Mouse (Mus musculus): ENCODE results near the gene Abcc8.

The Abcc8 gene

GRCm38 (mm10) chr7:46154498-46155488 is 25.0 kb downstream of the Abcc8 start:
- DNase-seq (ENCODE audit: low spot score in 2 of 2): no peak

DNA sequence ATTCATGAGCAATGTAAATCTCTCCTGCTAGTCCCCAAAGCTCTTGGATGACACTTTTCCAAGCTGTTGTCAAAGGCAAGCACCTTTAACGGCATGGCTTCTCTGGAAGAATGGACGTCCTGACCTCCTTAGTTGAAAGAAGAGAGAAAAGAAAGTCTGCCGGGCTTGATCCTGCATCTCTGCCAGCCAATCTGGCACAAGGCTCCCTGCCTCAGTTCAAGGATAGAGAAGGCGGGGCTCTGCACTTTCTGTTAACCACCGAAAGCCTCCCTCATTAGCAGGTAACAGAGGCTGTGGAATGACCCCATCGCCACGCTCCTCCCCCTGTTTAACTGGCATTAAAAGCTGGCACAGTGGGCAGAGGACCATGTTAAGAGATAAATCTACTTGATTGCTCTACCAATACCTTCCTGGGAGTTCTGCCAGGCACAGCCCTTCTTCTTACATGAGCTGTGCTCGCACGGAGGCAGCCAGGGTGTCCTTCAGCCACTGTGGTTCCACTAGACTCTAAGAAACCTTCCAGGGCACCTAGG is 26.9 kb downstream of the Abcc8 start:
- DNase-seq (ENCODE audit: low spot score in 2 of 2): no peak

DNA sequence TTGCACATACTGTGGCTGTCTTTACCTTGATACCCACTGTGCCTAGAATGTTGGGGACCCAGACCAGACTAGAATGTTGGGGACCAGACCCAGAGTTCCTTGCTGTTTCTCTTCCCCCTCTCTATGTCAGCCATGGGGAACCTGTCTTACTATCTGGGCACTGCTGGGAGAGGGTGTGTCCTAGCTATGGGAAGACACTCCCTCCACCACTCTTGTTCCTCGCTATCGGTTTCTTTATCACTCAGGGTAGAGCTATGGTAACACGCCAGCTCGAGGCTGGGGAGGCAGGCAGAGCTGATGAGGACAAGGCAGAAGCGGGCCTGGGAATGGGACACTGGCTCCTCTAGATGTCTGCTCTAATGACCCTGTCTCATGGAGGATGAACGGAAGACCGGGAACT is 32.4 kb downstream of the Abcc8 start:
- DNase-seq (ENCODE audit: low spot score in 2 of 2): no peak

DNA sequence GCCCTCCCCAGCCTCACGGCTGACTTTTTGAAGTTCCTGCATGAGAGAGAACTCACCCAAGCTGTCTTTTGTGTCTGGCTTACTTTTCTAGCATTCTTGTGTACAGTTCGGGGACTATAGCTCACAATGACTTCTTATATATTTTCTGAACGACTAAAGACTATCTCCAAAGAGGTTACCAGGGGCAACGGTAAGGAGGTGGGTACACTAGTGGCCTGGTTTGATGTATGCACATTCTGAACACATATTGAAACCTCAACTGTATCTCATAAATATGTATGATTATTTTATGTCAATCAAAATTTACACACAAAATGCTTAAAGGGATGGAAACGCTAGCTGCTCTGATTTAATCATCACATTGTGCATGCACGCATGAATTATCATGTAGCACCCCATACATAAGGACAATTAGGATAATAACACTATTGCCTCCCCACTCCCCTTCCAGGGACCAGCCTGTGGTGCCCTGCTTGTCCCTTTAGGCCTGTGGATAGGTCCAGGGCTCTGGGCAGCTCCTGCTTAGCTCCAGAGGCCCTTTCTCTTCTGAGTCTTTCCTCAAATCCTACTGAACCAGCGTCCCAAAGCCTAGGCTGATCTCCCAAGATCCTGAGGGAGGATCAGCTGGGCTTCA is 33.0 kb downstream of the Abcc8 start:
- no peak for DNase-seq (ENCODE audit: low spot score in 2 of 2)

GRCm38 (mm10) chr7:46144061-46144460 is 35.8 kb downstream of the Abcc8 start:
- no peak for DNase-seq (ENCODE audit: low spot score in 2 of 2)

DNA sequence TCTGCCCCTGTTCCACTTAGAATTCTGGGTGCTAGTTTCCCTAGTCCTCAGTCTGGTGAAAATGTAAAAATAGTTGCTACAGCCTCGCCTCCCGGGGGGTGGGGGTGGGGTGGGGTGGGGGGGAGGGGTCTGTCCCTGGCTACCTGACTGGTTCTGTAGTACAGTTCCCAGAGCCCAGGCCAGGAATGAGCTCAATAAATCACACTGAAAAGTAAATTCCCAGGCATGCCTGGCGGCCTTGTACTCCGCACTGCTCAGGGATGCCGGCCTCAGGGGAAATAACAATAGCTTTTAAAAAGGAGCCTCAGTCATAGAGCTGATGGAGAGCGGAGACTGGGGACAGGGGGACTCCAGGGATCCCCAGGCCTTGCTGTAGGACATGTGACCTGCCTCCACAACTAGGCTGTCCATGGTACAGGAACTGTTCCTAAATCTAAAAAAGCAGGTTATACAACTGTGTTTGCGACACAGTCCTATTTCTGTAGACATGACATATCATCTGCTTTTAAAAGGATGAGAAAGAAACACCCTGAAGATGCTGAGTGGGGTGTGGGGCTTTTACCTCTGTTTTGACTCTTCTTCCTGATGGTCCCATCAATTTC is 41.4 kb downstream of the Abcc8 start:
- DNase-seq (ENCODE audit: low spot score in 2 of 2): no peak

GRCm38 (mm10) chr7:46133858-46134257 is 46.0 kb downstream of the Abcc8 start:
- DNase-seq (ENCODE audit: low spot score in 2 of 2): no peak

DNA sequence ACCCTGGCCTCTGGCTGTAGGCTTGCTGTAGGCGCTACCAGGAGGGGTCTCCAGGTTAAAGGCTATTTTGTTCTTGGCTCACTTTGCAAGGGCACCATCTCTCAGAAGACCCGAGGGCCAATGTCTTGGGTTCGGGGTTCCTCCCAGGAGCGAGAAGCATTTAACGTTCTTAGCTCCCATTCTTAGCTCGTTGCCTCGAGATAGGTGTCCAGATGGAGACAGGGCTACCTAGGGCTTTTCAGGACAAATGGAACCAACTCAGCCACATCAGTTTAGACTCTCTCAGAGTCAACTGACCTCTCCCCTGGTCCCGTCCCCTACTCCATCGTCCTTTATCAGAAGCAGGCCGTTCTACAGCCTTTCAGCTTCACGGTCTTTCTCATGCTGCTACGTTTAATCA is 47.6 kb downstream of the Abcc8 start:
- no peak for DNase-seq (ENCODE audit: low spot score in 2 of 2)

GRCm38 (mm10) chr7:46131806-46132205 is 48.0 kb downstream of the Abcc8 start:
- no peak for DNase-seq (ENCODE audit: low spot score in 2 of 2)

GRCm38 (mm10) chr7:46131266-46131665 is 48.6 kb downstream of the Abcc8 start:
- no peak for DNase-seq (ENCODE audit: low spot score in 2 of 2)

GRCm38 (mm10) chr7:46130723-46131122 is 49.1 kb downstream of the Abcc8 start:
- no peak for DNase-seq (ENCODE audit: low spot score in 2 of 2)

DNA sequence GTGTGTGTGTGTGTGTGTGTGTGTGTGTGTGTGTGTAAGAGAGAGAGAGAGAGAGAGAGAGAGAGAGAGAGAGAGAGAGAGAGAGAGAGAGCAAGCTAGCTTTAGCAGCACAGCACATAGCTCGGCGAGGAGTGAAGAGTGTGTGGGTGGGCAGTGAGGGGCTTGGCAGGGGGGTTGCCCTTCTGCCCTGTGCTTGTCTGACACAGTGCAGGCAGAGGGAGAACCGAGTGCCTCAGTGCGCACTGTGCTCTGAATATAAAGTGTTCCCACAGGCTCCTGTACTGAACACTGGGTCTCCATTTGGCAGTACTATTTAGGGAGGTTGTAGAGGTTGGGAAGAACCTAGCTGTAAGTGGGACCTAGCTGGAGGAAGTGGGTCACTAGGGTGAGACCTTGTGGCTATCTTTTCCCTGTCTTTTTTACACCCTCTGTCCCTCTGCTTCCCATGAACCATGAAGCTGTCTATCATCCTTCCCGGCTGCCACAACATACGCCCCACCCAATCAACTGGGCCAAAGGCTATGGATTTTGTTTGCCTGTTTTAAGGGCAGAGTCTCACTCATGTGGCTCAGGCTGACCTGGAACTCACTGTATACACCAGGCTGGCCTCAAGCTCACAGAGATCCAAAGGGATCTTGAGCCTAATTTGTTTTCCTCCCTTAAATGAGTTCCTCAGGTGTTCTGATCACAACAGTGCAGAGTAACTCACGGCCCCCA is 50.2 kb downstream of the Abcc8 start:
- DNase-seq (ENCODE audit: low spot score in 2 of 2): no peak

GRCm38 (mm10) chr7:46128196-46128595 is 51.6 kb downstream of the Abcc8 start:
- no peak for DNase-seq (ENCODE audit: low spot score in 2 of 2)

GRCm38 (mm10) chr7:46125340-46125739 is 54.5 kb downstream of the Abcc8 start:
- DNase-seq (ENCODE audit: low spot score in 2 of 2): no peak

DNA sequence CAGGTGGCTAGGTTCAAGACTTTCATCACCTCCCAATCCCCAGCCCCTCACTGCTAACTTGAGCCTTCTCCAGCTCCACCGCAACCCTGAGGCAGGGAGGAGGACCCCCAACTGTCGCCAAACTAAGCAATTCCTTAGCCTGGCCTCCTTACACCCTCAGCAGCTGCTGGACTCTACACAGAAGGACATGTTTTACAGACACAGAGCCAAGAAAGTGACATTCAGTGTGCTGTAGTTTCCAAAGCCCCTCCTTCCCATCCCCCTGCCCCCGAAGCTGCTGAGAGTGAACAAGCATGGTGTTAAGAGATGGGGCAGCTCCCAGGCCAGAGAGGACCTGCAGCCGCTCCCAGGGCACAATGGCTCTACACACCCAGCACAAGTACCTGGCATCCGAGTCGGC is 55.4 kb downstream of the Abcc8 start:
- no peak for DNase-seq (ENCODE audit: low spot score in 2 of 2)

DNA sequence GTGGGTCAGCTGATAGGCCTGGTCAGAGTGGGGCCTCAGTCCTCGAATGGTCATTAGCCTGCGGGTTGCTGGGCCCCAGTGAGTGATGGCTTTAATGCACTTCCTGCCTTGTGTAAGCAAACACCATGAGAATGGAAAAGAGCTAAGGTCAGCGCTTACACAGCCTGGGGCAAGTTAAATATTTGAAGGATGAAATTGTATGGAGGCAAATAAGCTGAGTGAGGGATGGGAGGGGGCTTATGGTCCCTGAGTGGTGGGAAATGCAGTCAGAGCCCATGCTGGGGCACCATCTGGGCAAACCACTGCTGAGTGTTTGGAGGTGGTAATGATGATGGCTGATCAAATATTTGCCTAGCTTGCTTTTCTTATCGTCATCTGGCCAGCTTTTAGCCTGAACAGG is 56.9 kb downstream of the Abcc8 start:
- no peak for DNase-seq (ENCODE audit: low spot score in 2 of 2)

DNA sequence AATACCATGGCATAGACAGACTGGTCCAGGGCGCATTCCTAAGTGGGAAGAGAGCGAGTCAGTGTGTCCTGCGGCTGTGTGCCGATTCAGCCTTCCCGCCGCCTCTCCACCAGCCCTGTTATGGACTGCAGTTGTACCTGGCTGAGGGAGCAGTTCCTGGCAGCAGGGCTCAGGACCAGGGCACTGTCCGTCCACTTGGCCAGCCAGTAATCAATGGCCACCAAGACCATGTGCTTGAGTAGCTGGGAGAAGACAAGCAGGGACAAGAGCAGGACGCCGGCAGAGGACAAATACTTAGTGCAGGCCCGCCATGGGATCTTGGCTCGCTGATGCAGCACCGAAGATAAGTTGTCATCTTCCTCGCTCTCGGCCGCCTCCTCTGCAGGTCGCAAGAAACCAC is 62.8 kb downstream of the Abcc8 start:
- DNase-seq (ENCODE audit: low spot score in 2 of 2): no peak

DNA sequence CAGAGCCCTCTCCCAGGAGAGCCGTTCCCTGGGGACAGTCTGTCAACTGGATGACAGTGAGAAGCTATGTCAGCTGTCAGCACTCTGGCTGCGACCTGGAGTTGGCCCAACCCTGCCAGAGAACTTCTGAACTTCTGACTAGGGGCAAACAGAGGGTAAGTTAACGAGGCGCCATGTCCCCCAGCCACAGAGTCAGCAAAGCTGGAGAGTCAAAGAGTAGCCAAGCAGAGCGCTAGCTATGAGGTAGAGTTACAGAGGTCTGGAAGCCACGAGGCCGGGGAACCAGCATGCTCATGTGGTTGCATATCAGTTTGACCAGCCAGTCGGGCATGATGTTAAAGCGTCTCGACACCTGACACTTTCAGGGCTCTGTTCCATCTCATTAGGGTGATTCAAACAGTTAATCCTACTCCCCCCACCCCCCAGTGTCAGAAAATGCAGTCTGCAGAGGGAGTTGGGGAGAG is 63.7 kb downstream of the Abcc8 start:
- no peak for DNase-seq (ENCODE audit: low spot score in 2 of 2)

- DNase-seq (ENCODE audit: low spot score in 2 of 2): no peak
Measured at GRCm38 (mm10) chr7:46113435-46113834, 66.4 kb downstream of the Abcc8 start.

DNA sequence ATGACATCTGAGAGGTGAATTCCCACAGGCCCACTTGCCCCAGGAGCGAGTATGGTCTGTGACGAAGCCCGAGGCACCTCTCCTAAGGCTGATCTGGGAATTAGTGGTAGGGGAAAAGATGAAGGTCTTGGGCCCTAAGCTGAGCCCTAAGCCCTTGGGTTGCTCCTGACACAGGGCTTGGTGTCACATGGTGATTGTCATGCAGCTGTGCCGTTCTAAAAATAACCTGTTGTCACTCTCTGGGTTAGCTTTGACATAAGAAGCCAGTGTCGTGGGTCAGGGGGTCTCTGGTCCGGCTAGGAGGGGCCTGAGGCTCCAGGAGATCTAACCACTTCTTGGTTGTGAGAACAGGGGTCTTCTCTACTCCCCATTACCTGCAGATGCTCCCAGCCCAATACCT is 67.9 kb downstream of the Abcc8 start:
- no peak for DNase-seq (ENCODE audit: low spot score in 2 of 2)

DNA sequence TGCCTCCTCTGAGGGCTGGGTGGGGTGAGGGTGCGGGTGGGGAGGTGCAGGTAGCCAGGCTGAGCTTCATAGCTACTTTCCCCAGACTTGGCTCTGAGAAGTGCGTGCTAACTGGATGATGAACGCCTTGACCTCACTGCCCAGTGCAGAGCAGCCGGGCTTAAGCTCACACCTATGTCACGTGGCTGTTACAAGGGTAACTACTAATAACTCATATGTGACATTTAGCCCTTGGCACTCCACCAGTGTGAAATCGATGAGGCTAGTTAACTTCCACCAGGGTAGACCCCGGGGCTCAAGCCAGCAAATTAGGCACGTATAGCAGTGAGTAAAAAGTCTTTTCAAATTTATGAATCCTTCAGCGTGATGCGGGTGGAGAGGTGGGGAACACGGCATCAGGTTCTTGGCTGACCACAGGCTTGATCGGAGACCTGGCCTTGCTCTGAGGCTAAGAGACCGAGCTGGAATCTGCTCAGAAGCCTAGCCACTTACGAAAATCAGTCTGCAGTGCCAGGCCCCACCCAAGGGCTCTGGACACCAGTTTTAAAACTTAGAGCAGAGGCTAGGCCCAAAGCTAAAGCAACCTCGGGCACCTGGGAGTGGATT is 68.5 kb downstream of the Abcc8 start:
- no peak for DNase-seq (ENCODE audit: low spot score in 2 of 2)

Measured in right cerebral cortex, postnatal 10 days (tissue).